Mouse (Mus musculus): Measurements from ENCODE around the gene Apol7a.

Gene Apol7a

GRCm38 (mm10) chr15:77348146-77348545, 50.8 kb downstream of the Apol7a start:
- DNase-seq (ENCODE audit: low read depth, low spot score): no peak

GRCm38 (mm10) chr15:77344127-77345125, 54.5 kb downstream of the Apol7a start:
- DNase-seq (ENCODE audit: low read depth, low spot score): no peak

- no peak for DNase-seq (ENCODE audit: low read depth, low spot score)
These were observed 55.3 kb downstream of the Apol7a start for GRCm38 (mm10) chr15:77343527-77344091.

- DNase-seq (ENCODE audit: low read depth, low spot score): no peak
These were observed 55.9 kb downstream of the Apol7a start for GRCm38 (mm10) chr15:77342962-77343526.

GRCm38 (mm10) chr15:77342005-77342404, 56.9 kb downstream of the Apol7a start:
- no peak for DNase-seq (ENCODE audit: low read depth, low spot score)

GRCm38 (mm10) chr15:77340581-77340980, 58.3 kb downstream of the Apol7a start:
- DNase-seq (ENCODE audit: low read depth, low spot score): no peak

- DNase-seq (ENCODE audit: low read depth, low spot score): no peak
These were observed 59.9 kb downstream of the Apol7a start for GRCm38 (mm10) chr15:77338924-77339429.

- DNase-seq (ENCODE audit: low read depth, low spot score): no peak
These were observed 60.5 kb downstream of the Apol7a start for GRCm38 (mm10) chr15:77338451-77338850.

All from CD4-positive helper T cell, adult 2 months (primary cell).